Mouse (Mus musculus) NIH3T3 (cell line): ENCODE measurements around the gene Gm17581.
"Not testable (repeated sequence)": the region's sequence is repeated elsewhere in the genome, so short reads cannot be mapped to it uniquely, and the experiment has no call there.

Experiments used
- DNase-seq: peaks from one replicate; pipeline ENCODE4 v3.0.0-alpha.2; 2012; ENCODE audit warnings: low read depth

The Gm17581 gene

DNA sequence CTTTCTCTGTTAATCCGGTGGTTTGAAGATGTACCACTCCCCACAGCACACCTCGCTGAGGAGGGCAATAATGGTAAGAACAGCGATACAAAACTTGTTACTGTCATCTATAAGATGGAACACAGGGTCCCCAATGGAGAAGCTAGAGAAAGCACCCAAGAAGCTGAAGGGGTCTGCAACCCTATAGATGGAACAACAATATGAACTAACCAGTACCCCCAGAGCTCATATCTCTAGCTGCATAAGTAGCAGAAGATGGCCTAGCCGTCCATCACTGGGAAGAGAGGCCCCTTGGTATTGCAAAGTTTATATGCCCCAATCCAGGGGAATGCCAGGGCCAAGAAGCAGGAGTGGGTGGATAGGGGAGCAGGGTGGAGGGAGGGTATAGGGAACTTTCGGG, at the start of gene Gm17581:
TSS of gene Gm17581 (minus strand) at position 101 of the 400 bp plus-strand sequence.
- DNase-seq = not testable (repeated sequence)

- no peak for DNase-seq
Observed at GRCm38 (mm10) chr2:155784534-155784933, 48.9 kb upstream of the Gm17581 start.

DNA sequence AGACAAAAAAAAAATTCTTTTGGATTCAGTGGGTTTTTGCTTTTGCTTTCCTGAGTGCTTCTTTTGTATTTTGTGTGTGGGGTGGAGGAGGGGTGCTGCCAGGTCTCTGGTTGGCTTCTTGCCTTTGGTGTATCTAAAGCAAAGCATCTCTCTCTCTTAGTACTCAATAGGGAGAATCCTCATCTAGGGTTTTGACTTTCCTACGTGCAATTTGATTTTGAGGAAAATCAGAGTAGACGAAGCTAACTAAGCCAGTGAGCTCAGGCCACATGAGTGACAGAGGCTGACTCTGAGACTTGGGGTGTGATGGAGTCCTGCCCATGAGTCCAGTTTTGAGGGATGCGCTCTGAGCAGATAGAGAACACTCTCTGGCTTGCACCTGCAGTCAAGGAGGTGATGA, 43.8 kb upstream of the Gm17581 start:
- DNase-seq = no peak

GRCm38 (mm10) chr2:155779066-155779465, 43.4 kb upstream of the Gm17581 start:
- DNase-seq = no peak

- no peak for DNase-seq
Observed at GRCm38 (mm10) chr2:155778004-155778403, 42.3 kb upstream of the Gm17581 start.

DNA sequence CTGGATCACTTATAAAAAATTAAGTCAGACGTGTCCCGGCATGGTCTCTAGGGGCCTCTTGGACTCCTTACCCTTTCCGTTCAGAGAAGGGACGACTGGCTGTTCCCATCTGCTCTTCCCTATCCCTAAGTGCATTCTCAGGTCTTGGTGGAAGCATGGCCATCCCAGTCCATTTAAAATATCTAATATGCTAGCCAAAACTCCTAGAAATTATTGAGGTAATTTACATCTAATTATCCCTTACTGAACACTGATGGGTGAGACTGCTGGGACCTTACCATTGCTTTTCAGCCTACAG, 42.0 kb upstream of the Gm17581 start:
- no peak for DNase-seq

DNA sequence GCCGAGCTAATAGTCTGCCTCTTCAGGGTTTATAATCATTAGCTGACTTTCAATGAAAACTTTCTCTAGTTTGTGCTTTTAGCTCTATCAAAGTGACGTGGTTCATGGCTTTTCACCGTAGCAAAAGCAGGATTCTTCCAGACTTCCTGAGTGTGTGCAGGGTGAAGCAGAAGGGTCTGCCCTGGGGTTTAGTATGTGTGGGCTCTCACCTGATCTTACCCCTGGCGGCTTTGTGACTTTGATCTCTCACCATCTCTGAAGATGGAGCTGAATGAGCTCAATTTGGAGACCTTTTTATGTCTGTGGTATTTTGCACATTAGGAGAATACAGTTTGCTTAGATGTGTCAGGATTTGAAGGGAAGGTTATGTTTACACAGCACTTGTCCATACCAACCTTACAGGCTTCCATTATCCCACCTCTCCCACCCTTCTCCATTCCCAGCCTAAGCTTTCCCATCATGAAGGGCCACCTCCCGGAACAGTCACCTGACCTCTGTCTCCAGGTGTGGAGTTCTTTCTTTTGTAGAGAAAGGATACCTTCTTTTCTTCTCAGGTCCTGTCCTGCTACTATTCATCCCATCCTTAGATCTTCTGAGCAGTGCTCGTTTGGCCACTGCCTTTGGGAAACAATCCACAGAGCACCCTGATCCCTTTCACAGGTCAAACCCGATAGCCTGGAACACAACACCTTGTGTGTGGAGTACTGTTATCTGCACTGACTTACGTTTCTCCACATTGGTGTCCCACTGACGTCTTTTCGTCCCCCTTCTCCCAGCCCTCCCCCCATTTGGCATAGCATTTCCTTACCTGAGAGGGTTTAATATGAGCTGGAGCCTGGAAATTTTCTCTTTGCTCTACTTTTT, 41.4 kb upstream of the Gm17581 start:
- no peak for DNase-seq

- peak; percentile 13 for DNase-seq
Observed at GRCm38 (mm10) chr2:155775685-155776263, 40.1 kb upstream of the Gm17581 start.

- no peak for DNase-seq
Observed at GRCm38 (mm10) chr2:155774927-155775684, 39.4 kb upstream of the Gm17581 start, which contains the start of gene Mmp24. Gene Mmp24 (plus strand): TSS chr2:155775342.

DNA sequence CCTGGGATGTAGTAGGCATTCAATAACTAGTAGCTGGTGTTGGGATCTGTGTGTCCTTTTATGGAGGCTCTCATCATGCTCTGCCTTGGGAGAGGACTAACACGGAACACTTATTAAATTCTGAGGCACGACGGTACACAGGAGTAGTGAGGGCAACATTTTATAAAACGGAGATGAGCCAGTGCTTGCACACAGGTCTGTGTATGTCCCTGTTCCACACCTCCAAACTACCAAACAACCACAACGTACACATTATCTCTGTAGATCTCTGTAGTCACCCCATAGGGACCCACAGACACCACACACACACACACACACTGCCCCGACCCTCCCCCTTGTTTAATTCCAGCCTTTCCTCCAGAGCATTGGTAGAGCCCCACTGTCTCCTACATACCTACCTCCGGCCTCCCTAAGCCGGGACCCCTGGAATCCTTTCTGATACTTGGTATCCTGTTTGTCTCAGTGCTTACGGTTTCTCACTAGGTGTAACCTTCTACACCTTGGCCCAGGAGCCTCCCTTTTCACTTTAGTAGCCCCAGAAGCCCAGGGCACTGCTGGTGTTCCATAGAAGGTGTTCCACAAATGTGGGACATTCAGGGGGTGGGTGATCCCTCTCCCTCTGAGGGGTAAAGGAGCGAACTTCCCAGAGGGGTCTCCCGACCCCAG, 38.7 kb upstream of the Gm17581 start:
- DNase-seq = no peak

GRCm38 (mm10) chr2:155773664-155774063, 38.0 kb upstream of the Gm17581 start:
- no peak for DNase-seq

DNA sequence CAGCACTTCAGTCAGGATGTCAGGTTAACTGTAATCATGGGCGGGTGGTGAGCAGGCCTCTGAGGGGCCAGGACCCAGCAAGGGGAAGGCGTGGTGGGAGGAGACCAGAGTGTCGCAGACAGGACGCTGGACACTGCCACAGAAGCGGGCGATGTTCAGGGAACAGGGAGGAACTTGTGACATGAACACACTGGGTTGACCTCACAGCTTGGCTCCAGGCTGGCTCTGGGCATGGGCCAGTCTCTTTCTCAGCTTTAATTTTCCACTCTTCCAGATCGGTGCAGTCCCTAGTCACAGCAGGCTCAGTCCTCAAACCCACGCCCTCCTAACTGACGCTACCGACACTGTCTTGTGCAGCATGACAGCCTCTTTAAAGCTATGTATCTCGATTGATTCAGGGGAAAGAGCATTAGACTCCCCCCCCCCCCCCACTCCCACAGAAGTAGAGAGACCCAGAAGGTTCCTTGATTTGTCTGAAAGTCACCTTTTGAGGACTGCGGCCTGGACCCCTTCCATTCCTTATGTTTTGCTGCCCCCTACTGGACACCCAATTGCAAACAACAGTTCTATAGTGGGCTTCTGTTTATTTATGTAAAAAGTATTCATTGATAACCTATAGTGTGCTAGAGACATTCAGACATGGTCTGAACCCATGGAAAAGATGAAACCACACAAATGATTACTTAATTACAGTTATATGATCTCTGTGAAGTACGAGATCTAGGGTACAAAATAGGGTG, 29.2 kb upstream of the Gm17581 start:
- DNase-seq = peak; percentile 88

DNA sequence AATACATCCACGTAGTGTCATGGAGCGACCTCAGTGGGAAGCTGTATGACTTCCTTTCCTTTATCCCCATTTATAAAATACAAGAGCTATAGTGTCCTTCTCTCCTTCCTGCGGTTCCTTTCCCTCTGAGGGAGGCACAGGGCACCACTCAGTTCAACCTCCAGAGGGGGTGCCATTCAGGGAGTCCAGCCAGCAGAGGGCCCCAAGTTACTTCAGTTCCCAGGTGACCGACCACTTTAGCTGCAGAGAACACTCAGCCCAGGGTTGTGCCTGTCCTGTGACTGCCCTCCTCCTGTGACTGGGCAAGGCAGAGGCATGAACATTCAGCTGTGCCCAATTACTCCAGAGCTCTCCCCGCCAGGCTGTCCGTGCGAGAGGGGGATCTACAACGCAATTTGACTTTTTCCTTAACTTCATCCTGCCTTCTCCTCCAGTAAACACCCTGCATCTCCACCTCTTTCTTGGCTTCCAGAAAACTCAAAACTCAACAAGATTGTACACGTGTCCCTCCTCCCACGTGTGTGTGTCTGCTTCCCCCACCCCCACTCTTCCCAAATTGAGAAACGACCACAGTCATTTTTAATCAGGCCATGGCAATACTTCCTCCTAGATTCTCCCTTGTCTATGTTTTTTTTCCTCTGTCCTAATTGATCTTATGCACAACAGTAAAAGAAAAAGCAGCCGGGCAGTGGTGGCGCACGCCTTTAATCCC, 21.3 kb upstream of the Gm17581 start:
- peak; percentile 28 for DNase-seq

GRCm38 (mm10) chr2:155755746-155756145, 20.1 kb upstream of the Gm17581 start:
- DNase-seq = peak; percentile 81

- DNase-seq = peak; percentile 80
Observed at GRCm38 (mm10) chr2:155751014-155751786, 15.5 kb upstream of the Gm17581 start, which contains the start of gene Procr. Gene Procr (plus strand): TSS chr2:155751117.

- DNase-seq = no peak
Observed at GRCm38 (mm10) chr2:155749394-155749793, 13.7 kb upstream of the Gm17581 start.

DNA sequence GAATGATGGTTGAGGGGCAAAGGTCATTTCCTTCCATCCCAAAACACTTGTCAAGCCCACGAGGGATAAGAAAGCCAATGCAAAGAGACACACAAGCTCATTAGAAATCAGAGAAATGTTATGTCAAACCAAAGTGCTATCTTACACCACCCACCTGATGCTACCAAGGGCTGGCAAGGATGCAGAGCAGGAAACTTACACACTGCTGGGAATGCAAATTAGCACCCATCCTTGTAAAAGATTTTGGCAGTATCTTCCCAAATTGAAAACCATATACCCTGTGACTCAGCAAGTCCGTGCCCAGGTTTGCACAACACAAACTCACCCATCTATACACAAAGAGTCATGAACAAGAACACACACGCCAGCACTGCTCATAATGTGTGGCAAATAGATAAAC, 9.8 kb upstream of the Gm17581 start:
- no peak for DNase-seq

DNA sequence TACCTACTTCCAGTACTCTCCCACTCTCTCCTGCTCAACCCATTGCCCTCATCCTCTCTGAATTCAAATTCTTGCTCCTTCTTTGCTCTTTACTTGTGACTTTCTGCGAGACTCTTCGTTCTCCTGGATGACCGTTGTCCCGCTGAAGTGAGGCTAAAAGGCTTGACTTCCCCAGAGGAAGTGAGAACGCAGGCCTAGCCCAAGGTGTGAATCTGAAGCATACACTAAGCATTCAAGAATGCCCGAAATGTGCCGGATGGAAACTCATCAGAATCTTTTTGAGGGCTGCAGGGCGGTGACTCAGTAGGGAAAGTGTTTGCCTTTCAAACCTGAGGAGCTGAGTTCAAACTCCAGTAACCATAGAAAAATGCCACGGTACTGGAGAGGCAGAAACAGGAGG, 7.7 kb upstream of the Gm17581 start:
- DNase-seq = peak; percentile 14

DNA sequence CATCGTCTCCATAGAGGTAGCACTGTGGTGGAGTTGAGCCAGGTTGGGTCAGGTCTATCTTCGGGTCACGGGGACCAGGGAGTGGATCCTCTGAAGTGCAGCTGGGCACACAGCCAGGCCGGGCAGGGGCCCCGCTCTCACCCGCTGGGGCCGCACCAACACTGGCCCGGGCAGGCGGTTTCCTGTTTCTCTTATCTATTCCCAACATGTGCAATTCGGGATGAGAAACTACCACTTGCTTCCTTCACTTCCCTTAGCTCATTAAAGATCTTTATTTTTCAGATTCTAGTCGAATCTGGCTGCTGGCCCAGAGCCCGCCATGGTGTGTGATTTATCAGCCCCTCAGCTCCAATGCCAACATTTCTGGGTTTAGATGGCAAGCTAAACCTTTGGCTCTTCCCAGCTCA, 7.3 kb upstream of the Gm17581 start:
- peak; percentile 78 for DNase-seq

GRCm38 (mm10) chr2:155742211-155742610, 6.5 kb upstream of the Gm17581 start:
- no peak for DNase-seq
